Mouse (Mus musculus) embryo, embryonic 11.5 days (tissue): ENCODE results near the gene Zfp213.

ENCODE experiments used
- DNase-seq: peaks from one replicate; pipeline ENCODE4 v3.0.0-alpha.2; 2012; ENCODE audit warnings: low read depth, low spot score

The Zfp213 gene

DNA sequence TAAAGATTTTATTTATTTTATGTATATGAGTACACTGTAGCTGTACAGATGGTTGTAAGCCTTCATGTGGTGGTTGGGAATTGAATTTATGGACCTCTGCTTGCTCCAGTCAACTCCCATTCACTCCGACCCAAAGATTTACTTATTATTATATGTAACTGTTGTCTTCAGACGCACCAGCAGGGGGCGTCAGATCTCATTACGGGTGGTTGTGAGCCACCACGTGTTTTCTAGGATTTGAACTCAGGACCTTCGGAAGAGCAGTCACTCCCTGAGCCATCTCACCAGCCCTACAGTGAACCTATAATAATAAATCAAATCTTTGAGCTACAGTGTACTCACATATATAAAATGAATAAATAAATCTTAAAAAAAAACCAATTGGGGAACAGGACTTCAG, 8.0 kb upstream of the Zfp213 start:
- DNase-seq, result no peak

GRCm38 (mm10) chr17:23571084-23571483, 7.0 kb upstream of the Zfp213 start:
- DNase-seq, result no peak

DNA sequence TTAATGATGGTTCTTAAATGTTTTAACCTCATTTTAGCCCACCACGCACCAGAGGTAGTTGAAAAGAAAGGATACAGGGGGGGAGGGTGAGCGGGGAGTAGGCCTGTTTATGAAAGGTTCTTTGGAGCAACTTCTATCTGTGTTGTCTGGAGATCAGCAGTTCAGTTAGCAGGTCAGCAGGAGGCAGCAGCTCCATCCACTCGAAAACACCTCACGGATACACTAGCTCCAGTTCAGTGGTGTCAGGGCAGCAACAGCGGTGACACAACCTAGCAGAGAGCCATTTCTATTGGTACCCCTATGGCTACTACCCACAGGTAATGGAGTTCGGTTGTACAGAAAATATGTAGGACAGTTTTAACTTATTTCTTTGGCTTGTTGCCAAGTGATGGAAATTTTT, 6.0 kb upstream of the Zfp213 start:
- no peak for DNase-seq

DNA sequence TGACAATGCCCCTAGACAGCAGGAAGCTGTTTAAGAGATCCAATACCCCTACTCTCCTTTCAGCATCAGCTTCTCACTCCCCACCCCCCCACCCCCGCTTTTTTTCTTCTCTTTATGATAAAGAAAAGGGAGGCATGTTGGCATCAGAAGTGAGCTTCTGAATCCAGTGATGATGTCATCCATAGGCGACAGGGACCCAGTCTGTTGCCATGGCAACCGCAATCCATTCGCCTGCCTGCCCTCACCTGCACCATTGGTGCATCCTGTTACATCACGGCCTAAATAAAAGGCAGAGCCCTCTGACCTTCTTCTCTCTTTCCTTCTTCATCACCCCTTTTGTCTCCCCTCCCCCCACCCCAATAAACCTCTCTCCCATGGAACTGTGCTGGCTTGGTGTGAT, 4.3 kb upstream of the Zfp213 start:
- no peak for DNase-seq

GRCm38 (mm10) chr17:23566787-23567186, 2.7 kb upstream of the Zfp213 start:
- DNase-seq, result no peak

- no peak for DNase-seq
Observed at GRCm38 (mm10) chr17:23564368-23564715, 304 bp upstream of the Zfp213 start.

GRCm38 (mm10) chr17:23559767-23560166, 4.3 kb downstream of the Zfp213 start:
- DNase-seq, result no peak

DNA sequence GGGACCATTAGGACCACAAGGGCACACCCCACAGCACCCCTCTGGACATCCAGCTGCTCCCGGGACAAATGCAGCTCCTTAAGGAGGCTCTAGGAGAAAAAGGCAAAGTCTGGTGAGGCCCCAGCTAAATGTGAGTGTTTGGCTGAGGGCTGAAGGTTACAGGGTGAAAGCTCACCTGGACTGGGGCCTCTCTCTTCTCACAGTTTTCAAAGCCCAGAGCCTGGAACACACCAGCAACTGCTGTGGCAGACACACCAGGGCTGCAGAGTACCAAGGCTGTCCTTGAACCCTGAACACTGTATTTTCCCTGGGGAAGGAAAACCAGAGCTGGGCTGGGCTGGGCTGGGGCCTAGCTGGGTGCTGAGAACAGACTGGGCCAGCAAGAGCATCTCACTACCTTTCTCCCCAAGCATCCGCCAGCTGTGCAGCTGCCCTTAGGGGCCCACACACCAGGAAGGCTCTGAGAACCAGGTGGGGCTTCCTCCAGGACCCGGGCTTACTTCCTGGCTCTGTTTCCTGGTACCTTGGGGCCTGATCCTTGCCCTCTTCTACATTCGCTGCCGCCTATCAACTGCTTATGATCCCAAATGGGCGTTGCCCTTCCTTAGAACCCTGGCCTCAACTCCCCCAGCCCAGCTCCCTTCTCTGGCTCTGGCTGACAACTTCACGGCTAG, 8.7 kb downstream of the Zfp213 start:
- no peak for DNase-seq

DNA sequence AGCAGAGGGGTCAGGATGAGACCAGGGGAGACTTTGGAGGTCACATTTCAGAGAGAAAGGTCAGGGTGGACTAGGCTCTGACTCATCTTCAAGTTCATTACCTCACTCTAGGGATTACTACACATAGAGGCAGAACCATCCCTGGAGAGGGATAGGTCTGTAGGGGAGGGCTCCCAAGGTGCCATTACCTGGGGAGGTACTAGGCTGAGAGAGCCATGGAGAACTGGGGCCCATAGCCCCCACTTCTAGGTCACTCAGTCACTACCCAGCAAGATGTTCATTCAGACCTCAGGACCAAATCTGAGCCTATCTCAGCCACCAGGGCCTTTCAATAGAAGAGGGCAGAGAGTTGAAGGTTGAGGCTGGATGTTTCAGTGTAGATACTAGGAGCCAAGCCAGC, 9.7 kb downstream of the Zfp213 start:
- no peak for DNase-seq

DNA sequence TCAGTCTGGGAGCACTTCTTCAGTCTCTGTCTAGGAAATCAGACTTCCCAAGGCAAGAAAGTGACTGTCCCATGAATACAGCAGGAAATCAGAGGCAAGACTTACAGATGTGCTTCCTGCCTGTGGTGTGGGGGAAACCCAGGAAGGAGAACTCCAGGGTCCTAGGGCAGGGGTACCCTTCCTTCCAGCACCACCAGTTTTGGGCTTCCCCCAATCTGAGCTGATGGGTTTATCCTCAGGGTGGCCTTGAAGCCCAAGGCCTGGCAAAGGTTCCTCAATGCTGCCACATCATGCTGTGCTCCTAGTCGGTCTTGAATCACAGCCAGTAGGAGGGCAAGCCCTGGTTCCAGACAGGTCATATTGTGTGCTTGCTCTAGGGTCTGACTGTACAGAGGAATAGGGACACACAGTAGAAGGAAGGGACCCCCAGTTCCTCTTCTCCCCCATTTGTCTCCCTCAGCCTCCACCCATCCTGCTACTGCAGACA, 10.4 kb downstream of the Zfp213 start:
- no peak for DNase-seq

DNA sequence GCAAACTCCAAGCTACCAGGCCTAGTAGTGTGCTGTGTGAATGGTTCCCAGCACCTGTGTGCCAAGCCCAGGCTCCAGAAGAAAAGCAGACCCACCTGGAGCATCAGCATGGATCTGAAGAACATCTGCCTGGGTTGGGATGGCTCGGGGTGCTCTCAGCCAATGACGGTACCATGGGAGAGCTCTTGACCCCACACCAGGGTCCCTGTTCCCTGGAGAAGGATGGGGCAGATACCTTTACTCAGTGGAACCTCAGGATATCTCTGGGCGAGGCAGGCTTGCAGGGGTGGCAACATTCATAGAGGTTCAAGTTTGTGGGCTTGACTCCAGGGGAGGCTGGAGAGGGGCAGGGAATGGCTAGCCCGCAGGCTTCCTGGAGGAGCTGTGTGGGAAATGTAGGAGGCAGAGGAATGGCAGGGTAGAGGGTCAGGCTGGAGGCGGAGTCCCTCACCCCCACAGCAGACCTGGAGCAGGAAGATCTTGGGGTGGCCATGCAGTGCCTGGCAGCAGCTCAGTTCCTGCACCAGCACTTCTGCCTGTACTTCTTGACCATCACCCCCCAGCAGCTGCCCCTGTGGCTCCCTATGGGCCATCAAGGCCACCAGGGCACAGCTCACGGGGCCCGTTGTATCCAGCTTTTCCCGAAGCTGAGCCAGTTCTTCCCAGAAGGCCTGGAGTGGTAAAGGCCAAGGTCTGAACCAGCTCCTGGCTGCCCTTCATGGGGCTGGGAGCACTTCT, 11.0 kb downstream of the Zfp213 start:
- no peak for DNase-seq

DNA sequence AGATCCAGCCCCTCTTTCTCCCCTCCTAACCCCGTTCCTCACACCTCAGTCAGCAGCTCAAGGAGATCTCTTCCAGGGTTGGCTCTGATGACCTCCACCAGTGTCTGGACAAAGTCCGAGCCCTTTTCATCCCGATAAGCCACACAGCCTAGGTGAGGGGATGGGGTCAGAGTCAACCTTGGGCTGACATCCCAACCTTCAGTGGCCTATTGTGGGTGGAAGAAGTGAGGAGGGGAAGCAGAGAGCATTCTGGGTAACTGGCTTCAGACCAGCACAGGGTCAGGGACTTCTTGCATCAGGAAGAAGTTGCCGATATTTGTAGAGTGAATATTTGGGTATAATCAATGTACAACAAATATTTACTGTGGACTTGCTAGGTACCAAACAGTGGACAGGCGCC, 12.1 kb downstream of the Zfp213 start:
- no peak for DNase-seq

- no peak for DNase-seq
Observed at GRCm38 (mm10) chr17:23551416-23551815, 12.6 kb downstream of the Zfp213 start.

- DNase-seq, result no peak
Observed at GRCm38 (mm10) chr17:23550856-23551255, 13.2 kb downstream of the Zfp213 start.

DNA sequence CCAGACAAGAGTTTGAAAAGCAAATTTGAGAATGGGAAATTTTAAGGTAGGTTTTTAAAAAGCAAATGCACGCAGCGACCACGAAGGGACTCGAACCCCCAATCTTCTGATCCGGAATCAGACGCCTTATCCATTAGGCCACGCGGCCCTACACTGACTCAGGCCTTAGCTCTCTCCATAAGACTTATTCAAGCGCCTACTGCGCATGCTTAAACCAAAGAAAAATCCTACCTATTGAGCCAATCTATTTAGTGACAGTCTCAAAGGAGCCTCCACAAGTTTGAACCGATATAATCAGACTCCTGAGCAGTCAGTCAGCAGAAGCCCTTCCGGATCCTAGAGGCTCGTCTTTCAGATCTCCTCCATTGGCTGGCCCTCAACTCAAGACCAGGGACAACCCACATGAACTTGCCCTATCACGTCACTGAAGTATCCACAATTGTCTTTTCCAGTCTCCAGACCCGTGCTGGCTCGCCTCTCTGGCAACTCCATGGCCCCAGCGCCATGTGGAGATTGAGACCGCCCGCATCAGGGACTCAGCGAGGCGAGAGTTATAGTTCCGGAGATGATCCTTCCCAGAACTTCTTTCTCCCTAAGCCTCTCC, 13.7 kb downstream of the Zfp213 start:
- DNase-seq, result peak; percentile 88

GRCm38 (mm10) chr17:23549441-23549840, 14.6 kb downstream of the Zfp213 start:
- no peak for DNase-seq

DNA sequence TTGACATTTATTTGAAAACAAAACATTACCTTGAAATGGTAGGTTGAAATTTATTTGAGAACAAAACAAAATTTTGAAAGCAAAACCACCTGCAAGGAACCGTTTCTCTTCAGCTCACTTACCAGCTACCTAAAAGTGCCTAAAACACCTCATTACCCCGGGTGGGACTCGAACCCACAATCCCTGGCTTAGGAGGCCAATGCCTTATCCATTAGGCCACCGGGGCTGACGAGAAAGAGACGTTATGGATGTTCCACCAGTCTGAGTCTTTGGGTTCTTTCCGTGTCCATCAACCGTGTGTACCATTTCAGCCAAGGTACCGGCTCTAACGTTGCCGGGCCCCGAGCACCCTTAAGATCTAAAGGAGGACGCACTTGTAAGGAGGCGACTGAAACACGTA, 15.4 kb downstream of the Zfp213 start:
- DNase-seq, result peak; percentile 87

DNA sequence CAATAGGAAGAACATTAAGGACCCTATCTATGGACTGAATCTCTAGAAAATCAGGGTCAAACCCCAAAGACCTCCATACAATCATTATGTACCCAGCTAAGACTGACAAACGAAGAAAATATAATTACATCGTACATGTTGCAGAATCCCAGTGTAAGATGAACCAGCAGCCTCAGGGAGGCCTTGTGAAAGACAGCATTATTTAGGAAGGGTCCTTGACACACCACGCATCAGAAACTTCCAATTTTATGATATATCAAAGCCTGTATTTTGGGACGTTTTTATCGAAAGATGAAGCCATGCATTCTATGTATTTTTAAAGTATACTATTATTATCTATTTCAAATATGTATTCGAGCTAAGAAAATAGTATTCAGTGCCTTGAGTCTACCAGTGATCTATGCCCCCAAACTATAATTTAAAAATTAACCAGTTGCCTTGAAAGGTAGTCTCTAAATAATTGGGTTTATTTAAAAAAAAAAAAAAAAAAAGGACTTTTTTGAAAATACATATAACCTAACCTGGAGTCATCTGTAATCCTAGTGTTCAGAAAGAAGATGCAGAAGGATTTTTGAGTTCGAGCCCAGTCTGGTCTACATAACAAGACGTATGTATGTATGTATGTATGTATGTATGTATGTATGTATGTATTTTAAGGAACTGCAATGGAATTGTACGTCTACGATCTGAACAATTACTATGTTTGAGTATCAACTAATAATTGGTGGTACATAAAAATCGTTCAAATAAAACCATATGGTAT, 16.2 kb downstream of the Zfp213 start:
- no peak for DNase-seq

GRCm38 (mm10) chr17:23546702-23547505, 17.1 kb downstream of the Zfp213 start:
- DNase-seq, result peak; percentile 77

- peak; percentile 77 for DNase-seq
Observed at GRCm38 (mm10) chr17:23546333-23546701, 17.7 kb downstream of the Zfp213 start.

DNA sequence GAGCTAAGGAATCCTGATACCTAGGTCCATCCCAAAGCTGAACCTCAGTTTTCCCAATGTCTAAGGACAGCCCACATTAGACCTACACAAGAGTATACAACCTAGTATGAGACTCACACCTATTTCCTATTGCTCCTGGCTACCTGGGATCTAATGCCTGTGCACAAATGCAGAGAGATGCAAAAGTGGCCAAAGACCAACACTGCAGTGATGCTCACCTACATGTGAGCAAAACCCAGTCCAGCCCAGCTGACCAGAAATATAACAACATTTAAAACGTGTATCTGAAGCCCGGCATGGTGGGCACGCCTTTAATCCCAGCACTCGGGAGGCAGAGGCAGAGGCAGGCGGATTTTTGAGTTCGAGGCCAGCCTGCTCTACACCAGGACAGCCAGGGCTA, 18.2 kb downstream of the Zfp213 start:
- no peak for DNase-seq
